Mouse (Mus musculus) liver, postnatal 0 days (tissue): ENCODE measurements around the gene 4930512M02Rik.

Source experiments
- CTCF ChIP-seq: sonication (generic); IDR thresholded peaks from 2 replicates; pipeline ENCODE4 v1.5.1; 2016; ENCODE audit warnings: antibody characterized with exemption, low read depth
- EP300 ChIP-seq: IDR thresholded peaks from 2 replicates; pipeline ENCODE4 v1.6.1; 2016; ENCODE audit warnings: antibody characterized with exemption, low read depth, mild to moderate bottlenecking

- TF ChIP-seq EP300 (no peak), CTCF (no peak)
These were observed 71.4 kb downstream of the 4930512M02Rik start for GRCm38 (mm10) chr11:11556186-11556585.
